Mouse (Mus musculus): ENCODE data around the gene Casq2. TPM values are rescaled to one million over a fixed set of nuclear protein-coding genes. Genes with fewer than 3 reads are reported as not detected.

Casq2 gene
- polyA plus RNA-seq, 1 experiment from 2014 or later: 0.95 TPM

- Histone ChIP-seq H3K4me2 (peak overlapping the region; percentile 38), H3K9me3 (ENCODE audit: control insufficient read depth, low read length) (no peaks in the 10 kb centered on the region), H3K4me3 (ENCODE audit: low read depth, low read length) (no peak overlapping the region), H3K4me1 (replicated peaks; ENCODE audit: control insufficient read depth, insufficient read depth, low read length) (peaks cover 40% of the 10 kb centered on the region), H3K27ac (ENCODE audit: low read depth, low read length) (peak overlapping the region; percentile 46), H3K9ac (ENCODE audit: low read depth, low read length) (0 out of 2 replicates have a peak overlapping the region, but pooled peaks have one; percentile 16), H3K36me3 (ENCODE audit: control insufficient read depth, insufficient read depth, low read length) (peaks cover 9% of the 10 kb centered on the region; the same call in 1 of the 2 replicates), H3K27me3 (replicated peaks; ENCODE audit: control insufficient read depth, insufficient read depth, low read length) (no peaks in the 10 kb centered on the region)
- 0 out of 2 replicates have a peak, but pooled peaks have one; percentile 6 for ATAC-seq (replicated peaks; ENCODE audit: low FRiP score)
- WGBS: 28% methylated on average over 20 of the region's 20 CpGs
- no peak for DNase-seq (ENCODE audit: low spot score)
Measured at GRCm38 (mm10) chr3:102193488-102194290, 107.5 kb downstream of the Casq2 start.

GRCm38 (mm10) chr3:102194291-102195051, 108.3 kb downstream of the Casq2 start:
- DNase-seq (ENCODE audit: low spot score) (no peak), ATAC-seq (replicated peaks; ENCODE audit: low FRiP score) (no peak)
- Histone ChIP-seq H3K27me3 (replicated peaks; ENCODE audit: control insufficient read depth, insufficient read depth, low read length) (no peaks in the 10 kb centered on the region), H3K27ac (ENCODE audit: low read depth, low read length) (peak overlapping the region; percentile 46), H3K9me3 (ENCODE audit: control insufficient read depth, low read length) (no peaks in the 10 kb centered on the region), H3K4me1 (replicated peaks; ENCODE audit: control insufficient read depth, insufficient read depth, low read length) (peaks cover 42% of the 10 kb centered on the region), H3K36me3 (ENCODE audit: control insufficient read depth, insufficient read depth, low read length) (peaks cover 9% of the 10 kb centered on the region; the same call in 1 of the 2 replicates), H3K4me3 (ENCODE audit: low read depth, low read length) (no peak overlapping the region), H3K4me2 (peak overlapping the region; percentile 12; the same call in 1 of the 2 replicates), H3K9ac (ENCODE audit: low read depth, low read length) (no peak overlapping the region)
- WGBS: 24% methylated on average over 11 of the region's 11 CpGs

DNA sequence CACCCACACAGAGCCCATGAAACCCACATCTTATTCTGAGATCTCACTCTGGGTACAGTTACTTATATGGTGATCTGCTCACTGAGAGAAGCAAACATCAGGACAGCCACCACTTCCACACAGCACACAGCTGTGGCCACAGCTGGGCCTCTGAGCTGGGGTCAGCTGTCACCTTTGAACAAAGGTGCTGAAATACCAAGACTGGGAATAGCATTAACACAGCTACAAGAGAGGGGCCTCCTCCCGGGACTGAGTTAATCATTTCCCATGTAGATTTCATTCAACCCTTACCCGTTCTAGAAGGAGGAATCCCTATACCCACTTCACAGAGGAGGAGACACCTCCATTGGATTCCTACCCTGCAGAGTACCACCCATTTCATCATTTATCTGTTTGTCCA, 109.5 kb downstream of the Casq2 start:
- WGBS: 73% methylated on average over 2 of the region's 2 CpGs

More for the DNA sequence above, 109.5 kb downstream of the Casq2 start:
- no peak overlapping the region for H3K4me2 ChIP-seq
- H3K36me3 ChIP-seq (ENCODE audit: control insufficient read depth, insufficient read depth, low read length): peaks cover 9% of the 10 kb centered on the region; the same call in 1 of the 2 replicates
- H3K27me3 ChIP-seq (replicated peaks; ENCODE audit: control insufficient read depth, insufficient read depth, low read length): no peaks in the 10 kb centered on the region
- DNase-seq (ENCODE audit: low spot score): no peak
- H3K9ac ChIP-seq (ENCODE audit: low read depth, low read length): no peak overlapping the region
- no peak overlapping the region for H3K27ac ChIP-seq (ENCODE audit: low read depth, low read length)
- H3K4me1 ChIP-seq (replicated peaks; ENCODE audit: control insufficient read depth, insufficient read depth, low read length): peaks cover 47% of the 10 kb centered on the region
- H3K4me3 ChIP-seq (ENCODE audit: low read depth, low read length): no peak overlapping the region
- no peaks in the 10 kb centered on the region for H3K9me3 ChIP-seq (ENCODE audit: control insufficient read depth, low read length)
- no peak for ATAC-seq (replicated peaks; ENCODE audit: low FRiP score)

Other genes with a start within 250 kb of the Casq2 start
- 0.11 and 0.14 TPM in 2 replicates for gene Mab21l3, start 237.5 kb upstream of the Casq2 start, polyA plus RNA-seq (2014; fragmentation: Nextera tagmentation; extraction: Ambion mirVana)
- gene Slc22a15, start 162.0 kb upstream of the Casq2 start, polyA plus RNA-seq (2014; fragmentation: Nextera tagmentation; extraction: Ambion mirVana): 1.8 and 1.9 TPM in 2 replicates
- 0.09 and 0.19 TPM in 2 replicates for gene Nhlh2, start 76.3 kb upstream of the Casq2 start, polyA plus RNA-seq (2014; fragmentation: Nextera tagmentation; extraction: Ambion mirVana)
- 52.9 and 59.3 TPM in 2 replicates for gene Vangl1, start 118.3 kb downstream of the Casq2 start, polyA plus RNA-seq (2014; fragmentation: Nextera tagmentation; extraction: Ambion mirVana)